Mouse (Mus musculus): ENCODE data around the gene Rab11fip3. TPM values are rescaled to one million over a fixed set of nuclear protein-coding genes. Genes with fewer than 3 reads are reported as not detected.

The Rab11fip3 gene
- polyA plus RNA-seq, 1 experiment: 4.0 TPM

DNA sequence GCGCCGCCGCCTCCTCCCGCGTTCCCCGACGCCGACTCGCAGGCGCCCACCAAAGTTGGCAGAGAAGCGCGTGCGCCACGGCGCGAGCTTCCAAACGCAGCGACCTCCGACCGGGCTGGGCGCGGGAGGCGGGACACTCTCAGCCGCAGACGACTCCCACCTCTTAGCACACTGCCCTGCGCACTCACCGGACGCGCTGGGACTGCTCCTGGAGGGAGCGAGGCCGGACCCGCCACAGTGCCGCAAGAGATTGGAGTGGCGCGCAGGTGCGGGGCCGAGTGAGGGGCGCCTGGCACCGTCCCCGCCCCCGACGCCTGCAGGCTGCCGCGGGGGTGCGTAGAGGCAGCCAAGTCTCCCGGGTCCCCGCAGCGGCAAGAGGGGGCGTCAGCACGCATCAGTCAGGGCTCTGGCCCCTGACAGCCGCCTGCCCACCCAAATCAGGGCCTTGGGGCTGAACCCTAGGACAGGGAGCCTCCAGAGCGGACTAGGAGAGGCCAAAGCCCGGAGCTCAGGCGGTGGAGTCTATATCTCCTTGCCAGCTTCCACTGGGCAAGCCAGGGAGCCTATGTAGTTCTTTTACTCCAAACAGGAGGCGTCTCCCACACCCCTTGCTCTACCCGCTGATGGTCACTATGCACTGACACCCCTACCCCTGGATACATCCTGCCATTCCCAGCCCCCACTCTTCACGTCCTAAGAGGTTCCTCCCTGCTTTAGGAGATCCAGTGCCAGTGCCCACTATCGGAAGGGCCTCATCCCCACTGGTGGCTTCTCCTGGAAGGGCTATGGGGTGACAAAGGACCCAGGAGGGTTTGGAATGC lies 117.3 kb downstream of the Rab11fip3 start, which contains the start of gene A930017K11Rik:
TSS of gene A930017K11Rik (minus strand) at position 763 of the 821 bp plus-strand sequence.
- Histone ChIP-seq H3K4me1 (peaks cover 15% of the 10 kb centered on the region), H3K27me3 (replicated peaks) (peaks cover 75% of the 10 kb centered on the region), H3K36me3 (replicated peaks; ENCODE audit: low read length) (no peaks in the 10 kb centered on the region), H3K4me3 (replicated peaks) (peak within 1 kb of the TSS; percentile 81), H3K9me3 (no peaks in the 10 kb centered on the region)
- TF ChIP-seq FLI1 (IDR thresholded peaks at IDR 0.05; ENCODE audit: low read length) (no peak), GATA1 (IDR thresholded peaks at IDR 0.05; ENCODE audit: borderline replicate concordance, low read length) (no peak)

DNA sequence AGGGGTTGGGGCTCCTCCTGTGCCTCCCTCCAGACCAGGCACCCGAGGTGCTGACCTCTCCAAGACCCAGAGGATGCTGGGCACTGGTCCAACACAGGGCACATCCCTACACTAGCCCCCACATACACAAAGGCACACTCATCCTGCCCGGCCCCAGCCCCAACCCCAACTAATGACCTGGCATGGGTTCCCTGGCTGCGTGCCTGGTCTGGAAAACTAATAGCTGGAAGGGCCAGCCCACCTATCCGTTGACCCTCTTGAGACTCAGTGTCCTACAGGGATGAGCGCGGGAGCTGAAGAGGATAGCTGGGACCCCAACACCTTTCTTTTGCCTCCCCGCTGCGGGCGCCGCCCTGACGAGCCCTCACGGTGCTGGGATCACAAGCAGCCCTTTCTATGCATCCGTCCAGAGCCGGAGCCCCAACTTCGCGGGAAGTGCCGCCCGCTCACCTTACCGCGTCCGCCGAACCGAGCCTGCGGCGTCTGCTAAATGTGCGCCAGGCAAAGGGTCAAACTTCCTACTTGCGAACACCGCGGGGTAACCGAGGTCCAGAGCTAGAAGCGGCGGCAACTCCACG lies 118.0 kb downstream of the Rab11fip3 start:
- H3K4me3 ChIP-seq (replicated peaks): peak overlapping the region; percentile 81
- peaks cover 15% of the 10 kb centered on the region for H3K4me1 ChIP-seq
- peaks cover 78% of the 10 kb centered on the region for H3K27me3 ChIP-seq (replicated peaks)
- no peak for TF ChIP-seq GATA1 (IDR thresholded peaks at IDR 0.05; ENCODE audit: borderline replicate concordance, low read length)
- no peak for TF ChIP-seq FLI1 (IDR thresholded peaks at IDR 0.05; ENCODE audit: low read length)
- H3K9me3 ChIP-seq: no peaks in the 10 kb centered on the region
- no peaks in the 10 kb centered on the region for H3K36me3 ChIP-seq (replicated peaks; ENCODE audit: low read length)

DNA sequence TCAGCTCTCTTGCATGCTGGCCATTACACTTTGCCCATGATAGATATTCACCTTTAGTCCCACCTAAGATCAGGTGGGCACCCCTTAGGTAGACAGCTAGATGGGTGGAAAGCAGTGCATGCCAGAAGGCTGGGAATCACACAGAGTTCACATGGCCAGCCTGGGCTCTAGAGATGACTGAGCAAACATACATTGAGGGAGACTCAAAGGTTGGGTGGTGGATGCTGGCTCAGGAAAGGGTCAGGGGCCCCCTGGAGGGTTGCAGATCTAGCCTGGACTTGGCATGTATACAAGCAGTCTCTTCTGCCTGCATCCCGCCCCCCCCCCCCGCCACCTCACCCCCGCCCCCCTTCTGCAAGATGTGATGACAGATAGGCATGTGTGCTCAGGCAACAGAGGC lies 118.6 kb downstream of the Rab11fip3 start:
- H3K27me3 ChIP-seq (replicated peaks): peaks cover 79% of the 10 kb centered on the region
- no peaks in the 10 kb centered on the region for H3K9me3 ChIP-seq
- H3K4me3 ChIP-seq (replicated peaks): no peak overlapping the region
- TF ChIP-seq FLI1 (IDR thresholded peaks at IDR 0.05; ENCODE audit: low read length) (no peak), GATA1 (IDR thresholded peaks at IDR 0.05; ENCODE audit: borderline replicate concordance, low read length) (no peak)
- H3K4me1 ChIP-seq: peaks cover 18% of the 10 kb centered on the region
- no peaks in the 10 kb centered on the region for H3K36me3 ChIP-seq (replicated peaks; ENCODE audit: low read length)

DNA sequence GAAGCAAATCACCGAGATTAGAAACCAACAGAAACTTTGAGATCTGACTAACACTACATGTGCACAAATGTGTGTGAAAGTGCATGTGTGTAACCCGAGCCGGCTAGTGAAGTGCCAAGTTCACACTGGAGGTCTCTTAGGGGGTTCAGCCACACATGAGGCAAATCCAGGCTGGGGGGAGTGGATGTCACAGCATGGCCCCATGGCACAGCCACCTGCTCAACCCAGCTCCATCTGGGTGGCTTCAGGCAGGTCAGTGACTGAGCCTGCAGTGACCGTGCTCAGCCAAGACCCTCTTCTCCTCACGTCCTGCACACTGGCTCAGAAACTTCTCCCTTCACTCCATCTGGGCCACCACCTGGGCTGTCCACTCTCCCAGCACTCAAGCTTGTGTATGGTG lies 119.4 kb downstream of the Rab11fip3 start:
- TF ChIP-seq FLI1 (IDR thresholded peaks at IDR 0.05; ENCODE audit: low read length): no peak
- H3K4me1 ChIP-seq: peaks cover 25% of the 10 kb centered on the region
- H3K4me3 ChIP-seq (replicated peaks): no peak overlapping the region
- H3K9me3 ChIP-seq: no peaks in the 10 kb centered on the region
- peaks cover 80% of the 10 kb centered on the region for H3K27me3 ChIP-seq (replicated peaks)
- H3K36me3 ChIP-seq (replicated peaks; ENCODE audit: low read length): no peaks in the 10 kb centered on the region

- Histone ChIP-seq H3K4me1 (peaks cover 44% of the 10 kb centered on the region), H3K27me3 (replicated peaks) (peaks cover 69% of the 10 kb centered on the region), H3K4me3 (replicated peaks) (no peak overlapping the region), H3K9me3 (no peaks in the 10 kb centered on the region), H3K36me3 (replicated peaks; ENCODE audit: low read length) (no peaks in the 10 kb centered on the region)
- TF ChIP-seq FLI1 (IDR thresholded peaks at IDR 0.05; ENCODE audit: low read length): no peak
- no peak for TF ChIP-seq GATA1 (IDR thresholded peaks at IDR 0.05; ENCODE audit: borderline replicate concordance, low read length)
Measured at GRCm38 (mm10) chr17:25948051-25948450, 121.3 kb downstream of the Rab11fip3 start.

GRCm38 (mm10) chr17:25947576-25947975 lies 121.8 kb downstream of the Rab11fip3 start:
- TF ChIP-seq FLI1 (IDR thresholded peaks at IDR 0.05; ENCODE audit: low read length) (no peak), GATA1 (IDR thresholded peaks at IDR 0.05; ENCODE audit: borderline replicate concordance, low read length) (no peak)
- Histone ChIP-seq H3K27me3 (replicated peaks) (peaks cover 65% of the 10 kb centered on the region), H3K4me3 (replicated peaks) (no peak overlapping the region), H3K36me3 (replicated peaks; ENCODE audit: low read length) (no peaks in the 10 kb centered on the region), H3K4me1 (peaks cover 49% of the 10 kb centered on the region), H3K9me3 (no peaks in the 10 kb centered on the region)

DNA sequence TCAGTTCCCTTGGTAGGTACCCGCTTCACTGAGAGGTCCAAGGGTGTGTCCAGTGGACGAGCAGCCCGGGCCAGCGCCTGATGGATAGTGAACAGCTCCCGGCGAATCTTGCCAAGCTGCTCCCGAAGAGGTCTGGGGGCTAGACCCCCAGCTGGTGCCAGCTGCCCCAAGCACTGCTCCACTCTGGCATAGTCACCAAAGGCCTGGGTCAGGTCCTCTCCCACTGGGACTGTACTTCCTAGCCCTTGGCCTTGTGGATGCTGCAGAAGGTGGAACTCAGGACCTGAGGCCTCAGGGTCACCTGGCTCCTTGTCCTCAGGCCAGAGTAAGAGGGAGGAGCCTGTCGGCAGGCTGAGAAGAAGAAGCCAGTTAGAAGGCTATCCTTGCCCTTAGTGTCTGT lies 122.5 kb downstream of the Rab11fip3 start:
- no peak overlapping the region for H3K4me3 ChIP-seq (replicated peaks)

GRCm38 (mm10) chr17:25946349-25946748 lies 123.0 kb downstream of the Rab11fip3 start:
- Histone ChIP-seq H3K4me1 (peaks cover 46% of the 10 kb centered on the region), H3K27me3 (replicated peaks) (peaks cover 52% of the 10 kb centered on the region), H3K4me3 (replicated peaks) (no peak overlapping the region), H3K9me3 (no peaks in the 10 kb centered on the region), H3K36me3 (replicated peaks; ENCODE audit: low read length) (no peaks in the 10 kb centered on the region)
- TF ChIP-seq FLI1 (IDR thresholded peaks at IDR 0.05; ENCODE audit: low read length): no peak
- no peak for TF ChIP-seq GATA1 (IDR thresholded peaks at IDR 0.05; ENCODE audit: borderline replicate concordance, low read length)

More for the DNA sequence above, 122.5 kb downstream of the Rab11fip3 start:
- Histone ChIP-seq H3K9me3 (no peaks in the 10 kb centered on the region), H3K4me1 (peaks cover 51% of the 10 kb centered on the region), H3K36me3 (replicated peaks; ENCODE audit: low read length) (no peaks in the 10 kb centered on the region), H3K27me3 (replicated peaks) (peaks cover 58% of the 10 kb centered on the region)
- no peak for TF ChIP-seq GATA1 (IDR thresholded peaks at IDR 0.05; ENCODE audit: borderline replicate concordance, low read length)
- no peak for TF ChIP-seq FLI1 (IDR thresholded peaks at IDR 0.05; ENCODE audit: low read length)

DNA sequence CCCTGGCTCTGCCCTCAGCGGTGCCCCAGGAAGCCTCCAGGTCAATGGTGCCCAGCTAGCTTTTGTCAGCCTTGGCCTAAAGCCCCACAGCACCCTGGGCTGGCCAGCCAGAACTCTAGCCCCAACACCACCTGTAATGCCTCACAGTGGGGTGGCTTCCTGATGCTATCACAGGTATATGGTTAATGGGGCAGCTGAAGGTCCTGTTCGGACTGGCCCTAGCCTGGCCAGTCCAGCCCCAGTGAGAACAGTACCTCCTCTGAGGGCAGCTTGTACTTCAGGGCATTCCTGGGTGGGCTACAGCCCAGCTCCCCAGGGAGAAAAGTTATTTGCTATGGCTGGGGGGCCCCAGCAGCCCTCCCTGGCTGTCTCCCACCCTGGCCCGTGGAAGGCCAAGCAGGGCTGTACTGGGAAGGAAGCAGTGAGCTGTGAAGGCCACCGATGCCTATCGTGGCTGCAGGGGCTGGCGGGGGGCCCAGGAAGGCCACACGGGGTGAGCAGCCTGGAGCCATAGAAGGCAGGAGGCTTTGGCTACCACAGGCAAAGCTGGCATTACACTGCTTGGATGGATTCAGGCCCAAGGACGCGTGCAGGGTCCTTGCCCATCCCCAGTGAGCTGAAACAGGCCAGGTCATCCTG lies 123.7 kb downstream of the Rab11fip3 start:
- no peak for TF ChIP-seq GATA1 (IDR thresholded peaks at IDR 0.05; ENCODE audit: borderline replicate concordance, low read length)
- no peak for TF ChIP-seq FLI1 (IDR thresholded peaks at IDR 0.05; ENCODE audit: low read length)
- no peaks in the 10 kb centered on the region for H3K36me3 ChIP-seq (replicated peaks; ENCODE audit: low read length)

More for the DNA sequence above, 123.7 kb downstream of the Rab11fip3 start:
- Histone ChIP-seq H3K9me3 (no peaks in the 10 kb centered on the region), H3K27me3 (replicated peaks) (peaks cover 45% of the 10 kb centered on the region), H3K4me1 (peaks cover 48% of the 10 kb centered on the region), H3K4me3 (replicated peaks) (no peak overlapping the region)
